Mouse (Mus musculus) layer of hippocampus, adult 11-12 months (tissue): ENCODE measurements at regions not wholly inside any gene's neighbourhood (a gene's known extent, or its start where the extent isn't known, plus 50 kb on each side); places are given as distances from the start of the nearest gene placed in this dataset.

Source experiments
- DNase-seq: peaks from one replicate; pipeline ENCODE4 v3.0.0; 2022; ENCODE audit warnings: low spot score

DNA sequence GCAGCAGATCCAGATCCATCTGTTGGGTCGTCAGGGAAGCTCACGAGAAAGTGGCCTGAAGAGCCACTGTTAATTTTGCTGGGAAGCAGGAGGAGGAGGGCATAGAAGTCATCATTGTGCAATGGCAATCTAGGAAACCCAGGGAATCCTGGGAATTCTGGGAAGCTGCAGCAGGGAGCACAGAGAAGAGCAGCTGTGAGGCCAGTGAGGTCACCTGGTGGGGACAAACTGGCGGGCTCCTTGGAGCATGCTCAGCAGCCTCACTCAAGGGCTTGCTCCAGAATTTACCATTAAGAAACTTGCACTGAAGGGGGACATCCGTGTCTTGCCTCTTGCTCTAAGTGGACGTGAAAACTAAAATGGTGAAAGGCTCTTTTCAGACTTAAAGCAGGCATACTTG lies 105.0 kb upstream of the Tgfbr2 start:
- DNase-seq, result no peak

DNA sequence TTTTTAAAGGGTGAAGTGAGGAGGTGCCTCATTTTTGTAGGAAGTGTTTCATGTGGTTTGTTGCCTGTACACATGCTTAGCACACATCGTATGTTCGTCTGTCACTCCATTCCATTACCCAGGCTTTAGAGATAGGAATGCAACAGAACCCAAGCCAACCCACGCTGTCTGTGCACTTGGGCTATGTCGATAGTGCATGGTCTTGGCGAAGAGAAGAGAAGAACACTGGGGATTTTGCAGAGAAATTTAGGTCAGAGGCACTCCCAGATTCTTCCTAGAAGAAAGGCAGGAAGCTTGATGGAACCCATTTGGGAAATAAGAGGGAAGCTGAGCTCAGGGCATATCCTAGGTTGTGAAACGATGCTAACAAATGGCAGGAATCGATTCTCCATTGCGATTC lies 103.7 kb upstream of the Tgfbr2 start:
- no peak for DNase-seq

DNA sequence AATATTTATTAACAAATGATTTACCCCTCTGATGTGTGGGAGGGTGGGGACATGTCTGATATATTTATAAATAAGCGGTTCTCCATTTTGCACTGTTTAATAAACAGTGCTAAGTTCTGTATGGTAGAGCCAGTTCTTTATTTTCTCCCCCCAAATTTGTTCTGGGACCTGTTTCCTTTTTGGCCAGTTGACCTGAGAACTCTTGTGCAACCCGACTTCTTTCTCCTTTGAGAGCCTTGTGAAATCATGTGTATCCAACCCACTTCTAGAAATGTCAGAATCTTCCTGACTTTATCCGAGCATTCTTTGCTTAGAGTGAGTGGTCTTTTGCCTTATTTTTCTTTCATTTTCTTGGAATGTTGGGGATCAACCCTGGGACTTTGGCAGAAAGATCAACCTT lies 102.6 kb upstream of the Tgfbr2 start:
- DNase-seq, result no peak

DNA sequence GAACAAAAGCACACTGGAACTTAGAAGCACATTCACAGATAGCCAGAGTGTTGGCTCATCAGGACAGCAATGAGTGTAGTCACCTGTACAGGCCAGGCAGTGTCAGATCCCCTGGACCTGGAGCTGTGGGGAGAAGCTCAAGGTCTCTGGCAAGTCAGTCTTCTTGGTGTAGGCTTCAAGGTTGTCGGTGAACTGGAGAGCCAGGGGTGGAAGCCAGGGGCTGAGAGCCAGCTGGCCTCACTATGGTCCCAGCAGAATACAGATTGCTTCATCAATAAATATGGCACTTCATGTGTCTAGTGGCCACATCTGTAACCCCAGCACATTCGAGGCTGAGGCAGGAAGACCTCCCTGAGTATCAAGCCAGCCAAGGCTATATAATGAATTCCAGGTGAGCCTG lies 101.0 kb upstream of the Tgfbr2 start:
- DNase-seq, result no peak

DNA sequence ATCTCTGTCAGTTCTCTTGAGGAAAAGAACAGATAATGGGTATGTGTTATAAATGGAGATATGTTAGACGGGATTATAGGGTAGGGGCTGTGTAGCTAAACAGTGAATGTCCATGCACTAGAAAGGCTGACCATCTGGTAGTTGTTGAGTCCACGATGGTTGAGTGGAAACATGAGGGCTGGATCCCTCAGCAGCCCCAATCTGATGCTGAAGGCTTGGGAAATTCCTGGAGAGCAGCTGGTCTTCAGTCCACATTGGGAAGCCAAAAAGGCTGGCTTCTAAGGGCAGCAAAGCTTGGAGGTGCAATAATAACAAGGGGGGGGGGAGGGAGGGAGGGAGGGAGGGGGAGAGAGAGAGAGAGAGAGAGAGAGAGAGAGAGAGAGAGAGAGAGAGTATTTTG lies 97.3 kb upstream of the Tgfbr2 start:
- DNase-seq, result no peak

DNA sequence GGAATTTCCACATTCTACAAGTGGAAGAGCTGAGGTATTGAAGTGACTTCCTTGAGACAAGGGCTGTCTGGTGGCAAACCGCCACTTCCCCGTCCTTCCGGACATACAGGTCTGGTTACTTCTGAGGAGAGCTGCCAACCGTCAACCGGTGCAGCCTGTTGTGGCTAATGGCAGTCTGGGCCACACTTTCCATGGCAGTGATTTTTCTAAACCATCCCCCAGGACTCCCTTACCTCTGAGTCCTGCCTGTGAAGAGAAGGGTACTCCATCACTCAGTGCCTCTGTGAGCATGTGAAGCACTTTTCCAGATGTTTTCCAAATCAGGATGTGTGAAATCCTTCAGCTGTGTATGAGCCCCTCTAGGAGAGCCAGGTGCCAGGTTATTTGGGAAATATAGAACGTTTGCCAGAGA lies 95.3 kb upstream of the Tgfbr2 start:
- DNase-seq, result no peak

DNA sequence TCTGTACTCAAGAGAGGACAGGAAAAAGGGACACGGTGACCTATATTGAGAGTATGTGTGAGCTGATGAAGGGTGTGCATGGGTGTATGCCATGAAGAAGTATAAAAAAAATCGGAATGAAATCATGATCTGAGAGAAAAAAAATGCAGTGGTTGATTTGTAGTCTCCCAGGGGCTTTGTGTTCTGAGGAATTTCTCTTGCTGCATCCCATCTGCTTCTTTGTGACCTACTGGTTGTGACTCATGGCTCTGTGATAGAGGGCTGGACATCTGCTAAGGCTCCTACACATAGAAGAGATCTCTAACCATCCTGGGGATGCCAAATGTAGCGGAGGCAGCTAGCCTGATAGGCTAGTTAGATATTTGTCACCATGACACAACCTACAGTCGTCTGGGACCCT lies 92.3 kb upstream of the Tgfbr2 start:
- no peak for DNase-seq

DNA sequence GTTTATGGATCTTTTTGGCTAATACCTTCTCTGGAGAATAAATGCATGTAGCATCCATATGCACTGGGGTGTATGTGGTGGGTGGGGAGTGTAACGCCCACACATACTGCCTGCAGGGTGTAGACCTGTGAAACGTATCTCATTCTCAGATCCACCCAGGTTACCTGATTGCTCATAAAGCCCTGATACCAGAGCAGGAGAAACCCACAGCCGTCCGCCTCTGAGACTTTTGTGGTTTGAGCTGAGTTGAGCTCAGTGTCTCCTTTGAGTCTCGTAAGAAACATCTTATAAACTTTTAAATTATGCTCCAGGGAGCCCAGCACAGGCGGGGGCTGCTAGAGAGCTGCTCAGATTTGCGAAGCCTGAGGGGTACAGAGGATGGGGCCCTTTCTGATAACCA lies 88.7 kb upstream of the Tgfbr2 start:
- no peak for DNase-seq

DNA sequence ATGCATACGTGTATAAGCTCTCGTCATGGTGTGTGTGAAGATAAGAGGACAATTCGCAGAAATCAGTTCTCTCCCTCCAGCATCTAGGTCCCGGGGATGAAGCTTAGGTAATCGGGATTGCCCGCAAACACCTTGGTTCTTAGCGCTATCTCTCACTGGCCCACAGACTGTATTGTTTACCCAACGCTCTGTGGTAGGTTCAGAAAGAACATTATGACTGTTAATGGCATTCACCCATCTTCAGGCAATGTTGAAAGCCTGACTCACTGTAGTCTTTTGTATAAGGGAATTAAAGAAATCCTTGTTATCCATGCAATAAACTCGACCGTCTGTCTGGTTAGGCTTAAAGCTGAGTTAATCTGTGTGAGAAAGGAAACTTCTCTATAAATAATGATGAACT lies 84.4 kb upstream of the Tgfbr2 start:
- DNase-seq, result no peak

DNA sequence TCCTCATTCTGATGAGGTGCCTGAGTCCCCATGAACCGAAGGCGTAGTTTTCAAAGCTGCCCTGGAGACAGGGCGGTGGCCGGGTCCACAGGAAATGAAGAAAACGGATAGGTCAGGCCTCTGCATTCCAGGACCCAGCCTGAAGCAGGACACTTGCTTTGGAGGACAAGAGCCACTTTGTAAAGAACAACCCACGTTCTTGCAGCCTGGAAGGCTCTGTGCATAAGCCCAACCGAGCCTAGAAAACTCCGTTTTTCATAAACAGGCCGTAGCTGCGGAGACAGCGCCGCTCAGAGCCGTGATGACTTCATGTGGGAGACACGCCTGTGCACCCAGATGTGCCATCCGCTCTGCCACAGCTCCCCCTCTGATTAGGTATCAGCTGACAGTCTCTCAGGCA lies 78.4 kb upstream of the Tgfbr2 start:
- DNase-seq, result peak; percentile 35

DNA sequence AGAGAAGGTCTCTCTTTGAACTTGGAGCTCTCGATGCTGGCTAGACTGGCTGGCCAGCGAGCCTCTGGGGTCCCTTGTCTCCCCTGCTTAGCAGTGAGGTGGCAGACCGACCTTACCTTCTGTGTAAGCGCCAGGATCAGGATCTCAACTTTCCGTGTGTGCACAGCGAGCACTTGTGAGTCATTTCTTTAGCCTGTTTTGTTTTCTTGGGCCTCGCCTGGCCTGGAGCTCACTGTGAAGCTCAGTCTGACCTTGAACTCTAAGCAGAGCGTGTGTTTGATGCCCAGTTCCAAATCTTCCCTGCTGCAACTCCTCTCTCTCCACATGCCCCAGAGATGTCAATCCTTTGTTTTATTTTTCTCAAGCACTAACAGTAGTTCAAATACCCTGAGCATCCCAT lies 77.6 kb upstream of the Tgfbr2 start:
- DNase-seq, result no peak

DNA sequence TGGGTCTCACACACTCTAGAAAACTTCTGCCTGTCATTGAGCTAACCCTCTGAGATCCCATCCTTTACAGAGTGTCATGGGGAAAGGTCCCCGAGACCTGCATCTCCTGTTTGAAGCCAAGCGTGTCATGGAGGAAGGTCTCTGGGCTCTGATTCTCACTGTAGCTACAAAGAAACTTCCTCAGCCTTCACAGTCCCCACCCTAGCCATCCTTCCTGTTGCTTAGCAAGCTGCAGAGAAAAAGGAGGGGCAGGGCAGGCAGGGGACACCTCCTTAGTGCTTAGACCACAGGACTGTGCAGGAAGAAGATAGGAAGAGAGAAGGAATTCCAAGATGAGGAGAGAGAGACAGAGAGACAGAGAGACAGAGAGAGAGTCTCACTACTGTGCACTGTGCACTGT lies 74.6 kb upstream of the Tgfbr2 start:
- DNase-seq, result no peak

DNA sequence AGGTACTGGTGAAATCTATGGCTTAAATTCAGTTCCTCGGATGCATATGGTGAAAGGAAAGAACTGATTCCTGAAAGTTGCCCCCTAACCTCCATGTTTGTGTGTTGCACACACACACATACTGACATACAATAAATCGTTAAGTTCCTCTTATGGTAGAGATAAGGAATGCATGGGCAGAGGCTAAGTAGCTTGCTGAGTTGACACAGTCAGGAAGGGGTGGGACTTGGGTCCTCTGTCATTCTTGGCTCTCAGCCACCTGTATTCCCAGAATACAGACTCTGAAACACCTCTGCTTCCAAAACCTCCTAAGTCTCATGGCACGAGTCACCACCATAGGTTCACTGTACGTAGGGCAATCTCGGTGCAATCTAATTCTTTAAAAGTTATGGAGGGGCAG lies 70.0 kb upstream of the Tgfbr2 start:
- DNase-seq, result no peak

DNA sequence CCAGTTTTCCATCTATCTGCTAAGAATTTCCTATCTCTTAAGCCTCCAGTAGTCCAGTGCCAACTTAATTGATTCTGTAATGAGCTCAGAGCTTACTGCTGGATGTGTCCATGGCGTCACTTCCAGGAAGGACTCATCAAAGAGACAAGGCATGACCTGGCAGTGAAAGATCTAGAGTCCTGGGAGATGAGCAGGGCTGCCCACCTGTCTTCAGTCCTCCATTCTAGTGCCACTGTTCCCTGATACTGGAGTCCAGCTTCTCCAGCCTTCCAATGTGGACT lies 69.4 kb upstream of the Tgfbr2 start:
- no peak for DNase-seq

DNA sequence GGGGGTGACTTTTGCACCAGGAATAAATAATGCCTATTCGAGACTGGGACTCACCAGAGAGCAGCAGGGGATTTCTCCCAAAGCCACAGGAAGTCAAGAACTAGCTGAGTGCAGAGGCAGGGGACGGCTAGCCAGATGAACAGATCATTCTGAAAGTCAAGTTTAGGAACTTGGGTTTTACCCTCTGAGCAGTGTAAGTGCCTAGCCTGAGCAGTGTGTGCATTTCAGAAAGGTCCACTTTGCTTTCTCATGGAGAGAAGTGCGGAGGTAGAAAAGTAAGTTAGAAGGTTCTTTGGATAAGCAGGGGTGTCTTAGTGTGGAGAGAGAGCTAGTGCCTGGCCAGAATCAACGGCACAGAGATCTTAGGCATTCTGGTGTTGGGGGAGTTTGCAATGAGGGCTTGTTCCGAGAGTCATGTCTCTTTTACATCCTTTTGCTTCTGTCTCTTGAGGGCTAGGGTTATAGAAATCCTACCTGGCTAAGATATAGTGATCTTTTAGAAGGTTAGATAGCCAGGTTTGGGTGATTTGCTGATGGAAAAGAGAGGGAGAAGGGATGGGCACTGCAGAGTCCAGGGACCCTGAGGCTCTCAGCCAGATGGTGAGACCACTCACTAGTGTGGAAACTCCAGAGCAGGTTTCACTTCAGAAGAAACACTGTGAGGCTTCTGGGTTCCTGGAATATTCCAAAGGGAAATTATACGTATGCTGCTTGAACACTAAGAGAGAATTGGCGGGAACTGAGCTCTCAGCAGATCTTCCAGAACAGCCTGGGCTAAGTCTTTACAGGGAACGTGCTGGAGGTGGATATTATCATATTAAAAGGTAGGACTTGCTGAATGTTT lies 68.8 kb upstream of the Tgfbr2 start:
- DNase-seq, result peak; percentile 31

DNA sequence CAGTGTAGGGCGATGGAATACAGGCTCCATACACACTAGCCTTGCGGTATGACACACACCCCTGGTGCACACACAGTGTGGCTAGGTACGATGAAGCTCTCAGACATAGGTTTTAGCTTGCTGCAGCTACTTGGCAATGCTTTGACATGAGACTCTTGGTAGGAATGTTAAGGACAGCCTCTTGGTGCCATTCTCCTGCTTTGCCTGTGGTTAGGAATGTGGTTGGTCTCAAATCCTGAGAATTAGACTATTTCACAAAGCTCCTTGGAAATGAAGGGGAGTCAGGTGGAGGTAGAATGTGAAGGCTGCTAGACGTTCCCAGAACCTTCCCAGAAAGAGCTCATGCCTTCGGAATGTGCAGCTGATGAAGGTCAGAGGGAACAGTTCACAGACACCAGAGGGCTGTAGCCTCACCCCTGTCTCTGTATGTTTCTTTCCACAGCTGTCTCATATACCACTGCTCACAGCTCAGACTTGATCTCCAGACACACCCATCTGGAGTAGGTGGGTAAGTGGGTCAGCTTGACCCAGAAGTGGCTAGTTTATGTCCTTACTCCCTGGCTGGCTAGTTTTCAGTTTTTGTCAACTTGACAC lies 66.9 kb upstream of the Tgfbr2 start:
- DNase-seq, result no peak

DNA sequence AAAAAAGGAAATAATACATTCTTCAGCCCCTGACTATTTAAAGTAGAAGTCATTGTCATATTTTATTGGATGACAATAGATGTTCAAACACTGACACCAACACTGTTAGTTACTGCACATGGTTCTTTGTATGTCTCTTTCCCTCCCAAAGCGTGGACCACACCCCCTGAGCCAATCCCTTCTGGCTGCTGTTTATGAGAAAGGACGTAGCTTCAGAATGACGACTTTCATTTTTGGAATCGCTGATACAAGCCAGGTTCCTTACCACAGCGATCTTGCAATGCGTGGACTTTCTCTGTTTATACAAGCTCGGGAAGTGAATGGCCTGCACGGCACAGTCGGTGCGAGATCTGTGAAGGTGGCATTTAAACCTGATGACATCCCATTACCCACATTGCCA lies 66.1 kb upstream of the Tgfbr2 start:
- DNase-seq, result no peak

DNA sequence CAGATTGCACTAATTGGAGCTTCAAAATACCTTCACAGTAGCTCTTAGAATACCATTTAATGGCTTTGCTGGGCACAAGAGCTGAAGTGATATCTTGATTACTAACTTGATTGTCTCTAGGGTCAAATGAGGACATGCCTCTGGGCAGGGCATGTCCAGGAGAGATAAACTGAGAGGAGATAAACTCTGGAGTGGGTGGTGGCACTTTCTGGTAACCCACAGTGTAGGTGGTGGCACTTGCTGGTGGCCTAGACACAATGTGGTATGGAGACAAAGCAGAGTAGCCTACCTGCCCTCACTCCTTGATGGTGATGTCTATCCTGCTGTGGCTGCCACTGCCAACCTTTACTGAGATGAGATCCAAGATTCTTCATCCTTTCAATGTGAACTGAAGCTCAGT lies 61.7 kb upstream of the Tgfbr2 start:
- no peak for DNase-seq

DNA sequence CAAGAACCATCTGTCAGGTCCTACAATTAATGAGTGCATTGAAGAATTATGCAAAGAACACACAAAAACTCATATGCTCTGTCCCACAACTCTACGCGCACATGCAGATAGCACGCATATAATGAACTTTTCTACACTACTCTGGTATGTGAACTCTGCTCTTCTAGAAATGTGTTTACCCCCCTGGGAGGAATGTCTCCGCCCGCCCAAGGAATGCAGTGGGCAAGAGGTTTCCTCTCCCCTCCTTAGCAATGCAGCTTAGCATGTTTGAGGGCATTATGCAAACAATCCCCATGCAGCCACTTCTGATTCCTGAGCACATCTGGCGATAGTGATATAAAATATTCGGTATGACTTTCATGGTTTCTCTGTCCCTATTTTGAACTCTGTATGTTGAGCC lies 59.0 kb upstream of the Tgfbr2 start:
- DNase-seq, result no peak

DNA sequence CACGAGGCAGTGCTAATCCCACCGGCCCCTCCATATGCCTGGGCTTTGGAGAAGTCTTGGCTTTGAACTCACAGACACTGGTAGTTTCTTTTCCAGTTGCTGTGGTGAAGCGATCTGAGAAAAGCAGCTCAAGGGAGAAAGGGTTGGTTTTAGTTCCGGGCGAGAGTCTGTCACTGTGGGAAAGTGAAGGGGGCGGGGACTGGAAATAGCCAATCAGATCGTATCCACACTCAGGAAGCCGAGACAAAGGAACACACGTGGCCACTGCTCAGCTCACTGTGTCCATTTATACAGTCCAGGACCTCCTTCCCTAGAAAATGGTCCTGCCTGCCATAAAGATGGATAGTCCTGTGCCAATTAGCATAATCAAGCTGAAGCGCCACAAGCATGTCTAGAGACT lies 57.2 kb upstream of the Tgfbr2 start:
- DNase-seq, result no peak

DNA sequence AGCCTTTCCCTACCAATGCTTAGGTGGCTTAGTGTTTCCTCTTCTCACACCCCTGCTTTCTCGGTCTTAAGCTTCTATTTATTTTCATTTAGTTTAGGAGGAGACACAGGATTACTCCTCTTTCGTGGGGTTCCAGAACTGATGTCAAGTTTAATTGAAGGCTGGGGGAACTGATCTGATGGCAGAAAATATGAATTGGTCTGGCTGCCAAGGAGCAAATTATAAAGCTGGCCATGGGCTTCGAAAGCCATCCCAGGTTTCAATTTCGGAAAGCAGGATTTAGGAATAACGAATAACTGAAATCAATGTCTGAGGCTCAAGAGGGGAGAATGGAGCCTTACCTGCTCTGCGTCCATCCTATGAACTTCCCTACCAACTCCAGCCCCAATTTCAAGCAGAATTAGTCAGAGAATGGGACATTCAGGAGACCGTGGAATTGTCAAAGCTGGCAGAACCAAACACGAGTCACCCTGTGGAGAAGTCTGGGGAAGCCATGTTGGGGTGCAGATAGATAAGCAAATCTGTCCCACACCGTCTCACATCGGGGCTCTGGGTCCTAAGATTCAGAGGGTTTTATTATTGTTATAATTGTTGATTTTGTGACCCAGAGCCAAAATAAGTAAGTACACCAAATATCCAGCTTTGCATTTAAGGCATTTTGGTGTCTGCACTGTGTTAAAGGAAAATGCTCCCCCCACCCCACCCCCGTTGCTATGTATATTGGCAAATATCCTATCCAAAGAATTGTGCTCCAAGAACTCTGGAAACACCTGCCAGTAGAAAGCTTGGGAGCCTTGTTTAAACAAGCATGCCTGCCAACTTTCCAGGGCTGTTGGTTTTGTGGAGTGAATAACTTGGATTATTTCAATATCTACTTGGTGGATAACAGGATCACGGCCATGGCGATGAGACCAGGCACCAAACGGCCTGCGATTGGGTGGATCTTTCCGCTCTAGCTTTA lies 56.5 kb upstream of the Tgfbr2 start:
- no peak for DNase-seq

DNA sequence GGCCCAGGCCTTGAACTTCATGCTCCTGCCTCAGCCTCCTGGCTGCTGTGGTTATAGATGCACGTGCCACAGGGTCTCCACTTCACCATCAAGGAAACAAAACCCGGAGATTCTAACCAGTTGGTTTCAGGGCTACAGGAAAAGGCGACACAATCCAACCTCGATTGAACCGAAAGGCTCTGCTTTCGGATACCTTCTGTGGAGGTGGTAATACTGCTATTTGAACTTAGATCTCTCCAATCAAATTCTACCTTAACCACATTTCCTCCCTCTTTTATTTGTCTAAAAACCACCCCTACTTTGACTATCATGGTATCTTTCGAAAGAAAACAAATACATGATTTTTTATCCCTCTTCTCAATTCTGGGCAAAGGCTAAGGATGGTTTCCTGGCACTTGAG lies 55.2 kb upstream of the Tgfbr2 start:
- DNase-seq, result no peak

DNA sequence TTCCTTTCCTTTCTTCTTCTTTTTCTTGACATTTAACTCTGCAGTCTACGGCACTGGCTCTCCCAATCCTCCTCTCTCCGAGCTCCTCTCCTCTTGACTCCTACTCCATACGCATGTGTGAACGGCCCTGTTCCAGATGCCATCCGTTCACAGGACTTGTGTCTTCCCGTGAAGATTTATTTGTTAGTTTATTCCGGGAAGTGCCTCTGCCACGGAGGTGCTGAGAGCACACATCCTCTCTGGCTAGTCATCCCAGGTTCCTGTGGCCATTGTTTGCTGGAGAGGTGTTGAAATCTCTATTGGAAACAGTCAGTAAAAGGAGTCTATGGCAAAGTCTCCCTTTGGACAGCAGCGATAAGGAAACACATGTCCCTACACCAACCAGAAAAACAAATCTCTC lies 53.3 kb upstream of the Tgfbr2 start:
- DNase-seq, result no peak
